Mouse (Mus musculus) stomach, postnatal 0 days (tissue): ENCODE measurements around the gene Sult6b2.

Source experiments
- CTCF ChIP-seq: IDR thresholded peaks from 2 replicates; pipeline ENCODE4 v1.5.1; 2016; ENCODE audit warnings: antibody characterized with exemption, low read depth, mild to moderate bottlenecking, moderate library complexity
- EP300 ChIP-seq: optimal IDR thresholded peaks from 2 replicates; pipeline ENCODE3; 2016; ENCODE audit warnings: antibody characterized with exemption

DNA sequence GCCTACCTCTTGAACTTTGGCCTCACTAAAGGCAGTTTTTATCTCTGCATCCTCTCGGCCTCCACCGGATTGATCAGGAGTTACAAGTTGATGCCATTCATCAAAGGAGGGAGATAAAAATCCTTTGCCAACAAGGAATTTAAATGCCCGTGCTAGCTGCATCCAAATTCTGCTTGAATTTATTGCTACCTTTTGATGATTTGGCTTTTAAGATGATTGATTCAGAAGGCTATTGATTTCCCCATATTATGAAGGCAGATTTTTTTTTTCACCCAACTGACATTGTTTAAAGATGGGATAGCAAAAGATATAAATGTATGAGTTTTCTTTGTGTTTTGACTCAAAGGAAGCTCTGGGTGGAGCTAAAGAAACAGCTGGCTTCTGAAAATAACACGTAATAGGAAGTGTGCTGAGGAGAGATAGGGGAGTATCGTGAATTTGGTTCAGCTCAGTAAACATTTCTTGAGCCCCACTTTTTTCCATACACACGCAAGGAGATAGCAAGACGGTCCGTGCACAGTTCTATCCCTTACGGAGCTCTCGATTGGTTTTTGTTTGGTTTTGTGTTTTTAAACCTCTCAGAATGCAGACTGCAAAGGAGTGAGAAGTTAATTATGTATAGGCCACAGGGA, 46.9 kb downstream of the Sult6b2 start:
- TF ChIP-seq EP300 = no peak
- TF ChIP-seq CTCF = no peak
